Mouse (Mus musculus): ENCODE data around the gene Muc16. TPM values are rescaled to one million over a fixed set of nuclear protein-coding genes. Genes with fewer than 3 reads are reported as not detected.
A peak's percentile ranks its signal among the peaks of the same experiment; 100 is the strongest.

Gene Muc16
- total RNA-seq (2021): not detected

- intact Hi-C loops (cut with DNase I): no loop called here
- no peak for DNase-seq
Measured at GRCm38 (mm10) chr9:18674480-18675154, at the start of gene Muc16. Gene Muc16, minus strand, starts transcription at chr9:18674530.

DNA sequence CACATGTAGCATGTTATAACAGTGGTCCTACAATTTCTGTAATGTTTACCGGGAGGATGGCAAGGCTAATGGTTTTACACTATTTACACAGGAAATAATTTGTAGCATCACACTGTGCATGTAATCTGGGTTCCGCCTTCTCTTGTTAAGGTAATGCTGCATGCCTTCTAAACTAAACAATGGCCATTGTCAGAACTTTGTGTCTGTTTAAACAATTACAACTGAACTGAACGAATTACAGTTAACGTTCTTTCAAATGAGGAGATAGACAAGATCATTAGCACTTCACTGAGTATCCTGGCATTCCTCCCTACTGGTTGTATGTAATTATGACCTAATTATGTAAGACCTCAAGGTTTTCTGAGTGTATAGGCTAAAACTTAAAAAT lies 48.4 kb upstream of the Muc16 start:
- intact Hi-C loops (cut with DNase I): no loop called here
- no peak for DNase-seq

DNA sequence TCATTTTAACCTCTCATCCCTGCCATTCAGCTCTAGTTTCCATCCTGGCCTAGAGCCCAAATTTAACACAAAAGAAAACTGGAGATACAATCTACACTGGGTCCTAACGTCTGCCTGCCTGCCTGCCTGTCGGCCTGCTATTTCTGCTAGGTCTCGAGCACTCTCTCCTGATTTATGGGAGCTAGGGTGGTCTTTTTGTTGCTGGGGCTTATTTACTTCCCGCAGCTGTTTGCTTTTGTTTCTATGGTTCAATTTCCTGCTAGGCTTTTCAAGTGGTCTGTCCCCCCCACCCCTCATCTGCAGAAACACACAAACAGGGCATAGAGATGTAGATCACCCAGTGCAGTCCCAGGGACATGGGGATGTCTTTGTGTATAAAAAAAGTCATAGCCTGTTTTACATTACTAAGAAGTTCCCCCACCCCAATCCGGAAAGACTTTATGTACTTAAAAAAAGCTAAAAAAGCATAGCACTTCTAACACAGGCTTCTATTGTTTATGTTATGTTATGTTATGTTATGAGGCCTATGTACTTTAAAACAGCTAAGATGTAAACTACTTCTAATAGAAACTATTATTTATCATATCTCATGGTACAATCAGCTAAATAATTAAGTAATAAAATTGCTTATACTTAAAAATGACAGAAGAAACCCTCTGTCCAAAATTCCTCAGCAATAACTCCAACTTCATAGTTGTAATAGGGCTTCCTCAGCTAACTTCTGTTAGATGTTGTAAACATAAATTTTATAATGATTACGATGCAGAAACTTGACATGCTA lies 47.8 kb upstream of the Muc16 start:
- intact Hi-C loops (cut with DNase I): no loop called here
- no peak for DNase-seq

DNA sequence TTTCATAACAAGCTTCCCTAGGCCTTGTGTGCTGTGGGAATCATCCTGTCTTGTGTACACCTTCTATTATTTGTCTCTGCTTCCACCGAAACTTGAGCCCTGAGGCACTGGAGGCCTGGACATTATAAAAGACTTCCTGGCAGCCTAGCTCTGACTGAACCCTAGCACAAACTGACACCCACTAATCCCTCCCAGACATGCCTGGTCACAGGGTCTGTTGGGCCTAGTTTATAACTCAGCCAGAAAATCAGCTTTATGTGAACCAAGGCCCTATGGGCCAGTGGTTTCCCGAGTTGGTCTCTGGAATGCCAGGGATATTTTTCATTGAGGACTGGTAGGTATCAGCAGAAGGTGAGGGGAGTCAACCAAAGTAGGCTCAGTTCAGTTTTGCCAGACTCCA lies 46.7 kb upstream of the Muc16 start:
- intact Hi-C loops (cut with DNase I): no loop called here
- DNase-seq: no peak

DNA sequence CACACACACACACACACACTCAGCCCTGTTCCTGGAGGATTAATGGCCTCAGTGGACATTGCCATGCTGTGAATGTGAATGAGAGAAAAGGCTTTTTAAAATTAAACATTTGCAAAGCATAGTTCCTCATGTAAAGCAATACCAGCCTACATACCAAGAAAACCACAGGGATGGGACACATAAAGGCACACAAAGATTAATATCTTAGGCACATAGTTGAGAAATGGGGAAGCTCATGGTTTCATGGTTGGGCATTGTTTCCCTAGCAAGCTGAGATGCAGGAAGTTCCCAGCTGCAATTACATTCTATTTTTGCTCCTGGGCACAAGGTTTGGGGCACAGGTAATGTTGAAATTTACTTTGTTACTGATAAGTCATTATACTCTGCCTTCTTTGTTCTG lies 31.3 kb upstream of the Muc16 start:
- DNase-seq: no peak
- intact Hi-C loops (cut with DNase I): no loop called here

- no peak for DNase-seq
Measured at GRCm38 (mm10) chr9:18598366-18598765, 76.0 kb downstream of the Muc16 start.

GRCm38 (mm10) chr9:18508098-18508497 lies 166.2 kb downstream of the Muc16 start:
- intact Hi-C loops (cut with DNase I): no loop called here
- DNase-seq: no peak

More at GRCm38 (mm10) chr9:18598366-18598765, 76.0 kb downstream of the Muc16 start:
- intact Hi-C loops (cut with DNase I): no loop called here

DNA sequence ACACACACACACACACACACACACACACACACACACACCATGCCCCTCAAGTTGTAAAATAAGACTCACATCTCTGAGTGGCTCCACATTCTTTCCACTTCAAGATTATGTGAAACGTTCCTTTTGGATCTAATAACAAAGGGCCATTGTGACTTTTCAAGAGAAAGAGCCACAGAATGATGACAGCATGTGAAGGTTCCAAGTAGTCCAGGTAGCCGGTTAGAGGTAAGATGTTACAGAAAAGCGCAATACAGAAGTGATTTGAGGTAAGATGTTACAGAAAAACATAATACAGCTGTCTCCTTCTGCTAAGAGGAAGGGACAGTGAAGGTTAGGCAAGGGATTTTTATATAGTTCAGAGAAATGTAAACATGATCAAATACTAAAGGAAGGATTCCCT lies 196.2 kb downstream of the Muc16 start, which contains the start of the genes Zfp558 and Mbd3l1:
TSS of gene Zfp558 (minus strand) at position 101 of the 400 bp plus-strand sequence.
TSS of gene Mbd3l1 (plus strand) at position 192 of the 400 bp plus-strand sequence.
- intact Hi-C loops (cut with DNase I): no loop called here
- DNase-seq: no peak

DNA sequence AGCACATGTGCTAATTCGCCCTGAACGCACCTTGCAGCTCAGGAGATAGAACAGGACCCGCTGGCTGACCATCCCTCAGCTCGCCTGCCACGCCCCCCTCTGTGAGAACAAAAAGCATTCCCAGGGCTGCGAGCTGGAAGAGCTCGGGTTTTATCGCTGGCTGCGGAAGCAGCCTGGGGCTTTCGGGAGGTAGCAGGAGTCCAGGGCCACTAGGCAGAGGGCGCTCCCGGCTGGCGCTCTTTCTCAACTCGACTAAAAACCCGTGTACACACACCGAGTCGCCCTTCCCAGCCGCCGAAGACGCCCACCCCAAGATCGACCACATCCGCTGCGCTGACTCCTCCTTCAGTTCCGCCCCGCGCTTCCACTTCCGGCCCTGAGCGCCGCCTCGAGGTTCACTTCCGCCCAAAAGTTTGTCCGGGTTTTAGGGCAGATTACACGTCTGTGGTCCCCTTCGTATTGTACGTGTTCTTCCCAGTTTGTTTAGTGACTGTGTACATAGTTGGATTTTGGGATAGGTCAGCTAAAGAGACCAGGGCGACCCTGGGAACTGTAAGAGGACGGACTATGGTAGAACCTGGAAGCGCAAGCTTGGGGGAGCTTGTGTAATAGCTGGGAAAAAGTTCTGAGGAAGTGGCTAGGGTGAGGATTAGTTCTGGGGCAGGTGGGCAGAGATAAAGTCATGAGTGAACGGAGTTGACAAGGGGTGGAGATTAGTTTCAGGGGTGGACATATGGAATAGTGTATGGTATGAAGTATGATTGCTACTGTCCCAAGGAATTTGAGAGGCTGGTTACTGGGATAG lies 200.8 kb downstream of the Muc16 start:
- peak; percentile 75 for DNase-seq
- intact Hi-C loops (cut with DNase I): no loop called here

DNA sequence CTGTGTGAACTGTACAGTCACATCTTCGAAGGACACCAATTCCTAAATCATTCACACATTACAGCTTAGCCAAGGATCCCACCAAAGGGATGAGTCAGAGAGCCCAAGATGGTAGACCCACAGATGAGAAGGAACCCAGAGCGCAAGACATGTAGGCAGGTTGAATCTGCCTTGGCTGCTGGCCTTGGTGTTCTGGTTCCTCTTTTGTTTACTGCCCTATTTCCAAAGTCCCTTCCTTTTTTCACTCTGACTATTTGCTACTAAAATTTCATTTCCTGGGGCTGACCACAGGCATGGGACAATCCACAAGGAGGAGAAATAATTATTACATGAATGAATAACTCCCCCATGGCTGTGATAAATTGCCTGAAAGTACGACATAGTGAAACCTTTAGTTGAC lies 206.3 kb downstream of the Muc16 start:
- intact Hi-C loops (cut with DNase I): no loop called here
- DNase-seq: no peak

DNA sequence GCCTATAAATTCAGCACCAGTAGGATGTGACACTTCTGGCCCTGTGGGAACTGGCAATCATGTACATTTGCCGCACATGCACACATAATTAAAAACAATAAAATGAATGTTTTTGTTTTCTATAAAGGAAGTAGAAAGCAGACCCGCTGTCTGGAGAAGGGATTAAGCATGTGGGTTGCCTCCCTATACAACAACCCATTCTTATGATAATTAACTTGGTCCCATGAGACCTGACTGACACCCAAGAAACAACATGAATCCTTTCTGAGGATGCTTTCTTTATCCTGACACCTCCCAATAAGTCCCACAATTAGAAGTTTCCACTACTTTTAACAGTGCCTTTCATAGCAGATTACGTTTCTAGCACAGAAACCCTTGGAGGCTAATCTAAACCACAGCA lies 207.0 kb downstream of the Muc16 start:
- intact Hi-C loops (cut with DNase I): no loop called here
- DNase-seq: no peak

DNA sequence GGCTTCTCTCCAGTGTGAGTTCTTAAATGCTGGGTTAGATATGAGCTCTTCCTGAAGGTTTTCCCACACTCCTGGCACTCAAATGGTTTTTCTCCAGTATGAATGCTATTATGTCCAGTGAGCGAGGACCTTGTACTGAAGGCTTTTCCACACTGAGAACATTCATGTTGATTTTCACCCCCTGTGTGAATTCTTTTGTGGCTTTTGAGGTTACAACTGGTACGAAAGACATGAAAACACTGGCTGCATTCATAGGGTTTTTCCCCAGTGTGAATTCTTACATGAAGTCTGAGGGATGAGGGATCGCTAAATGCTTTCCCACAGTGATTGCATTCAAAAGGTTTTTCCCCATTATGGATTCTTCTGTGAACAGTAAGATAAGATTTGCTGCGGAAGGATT lies 217.8 kb downstream of the Muc16 start:
- DNase-seq: no peak
- intact Hi-C loops (cut with DNase I): loop anchor here (10.0 kb wide), 1 partner anchor 152 kb away; no protein-coding TSS in a partner anchor

Small RNAs within 50 kb of the gene (microRNA-seq; reads per million reads assigned to microRNA genes)
- gene Gm22854: not detected

Other genes starting within 250 kb of the Muc16 start
- not detected for gene Mbd3l2, start 243.9 kb downstream of the Muc16 start, total RNA-seq (2021)
- 10 to 100 TPM; 20.8 to 21.6 TPM for gene Zfp558, start 196.3 kb downstream of the Muc16 start, total RNA-seq (2021)
- gene Mbd3l1, start 196.2 kb downstream of the Muc16 start, total RNA-seq (2021): not detected
- gene Olfr24, start 89.5 kb upstream of the Muc16 start, total RNA-seq (2021): not detected
- gene Olfr828, start 145.0 kb upstream of the Muc16 start, total RNA-seq (2021): not detected
- gene Olfr829, start 180.4 kb upstream of the Muc16 start, total RNA-seq (2021): not detected
- not detected for gene Olfr830, start 200.2 kb upstream of the Muc16 start, total RNA-seq (2021)

All from left cerebral cortex, postnatal 4 days (tissue).